Mouse (Mus musculus): ENCODE results near the gene Adamts3.

DNA sequence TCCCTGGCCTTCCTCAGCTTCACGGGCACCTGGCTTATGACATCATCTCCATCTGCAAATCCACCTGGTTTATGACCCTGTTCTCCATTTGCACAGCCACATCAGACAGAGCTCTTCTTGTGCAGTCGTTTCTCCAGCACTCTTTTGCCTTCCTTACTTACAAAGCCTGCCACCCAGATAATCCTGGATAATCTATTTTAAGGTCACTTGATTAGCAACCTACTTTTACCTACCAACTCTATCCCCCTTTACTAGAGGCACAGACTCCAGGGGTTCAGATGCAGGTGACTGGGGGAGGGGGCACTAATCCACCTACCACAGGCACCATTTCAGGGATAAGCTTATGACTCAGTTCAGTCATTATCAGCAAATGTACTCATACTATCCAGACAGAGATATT is 10.5 kb downstream of the Adamts3 start:
- TF ChIP-seq CTCF (conservative IDR thresholded peaks at IDR 0.05; ENCODE audit: low read length) (no peak), POU5F1 (IDR thresholded peaks at IDR 0.05; ENCODE audit: borderline replicate concordance, low read length) (no peak), NANOG (IDR thresholded peaks at IDR 0.05; ENCODE audit: borderline replicate concordance, low read length) (no peak)
